Mouse (Mus musculus) erythroblast, adult 5-6 weeks (primary cell): Measurements from ENCODE around the gene Rictor. TPM values are rescaled to one million over a fixed set of nuclear protein-coding genes. Genes with fewer than 3 reads are reported as not detected.
"Not testable (repeated sequence)": the region's sequence is repeated elsewhere in the genome, so short reads cannot be mapped to it uniquely, and the experiment has no call there.

ENCODE experiments used
- ATAC-seq: replicated peaks from 2 replicates; pipeline ENCODE4 v1.8.0; 2016; ENCODE audit warnings: moderate number of reproducible peaks, mild to moderate bottlenecking, moderate TSS enrichment, inconsistent platforms; ENCODE audit not compliant: poor library complexity, low FRiP score, severe bottlenecking
- total RNA-seq, 2 experiments: library from RNA; stranded (forward) in 1 of 2; stranded (reverse) in 1 of 2; fragments of 150-400 nt in 1 of 2; fragments of 200-764, 138-1000 nt in 1 of 2; gene quantifications; 2 replicates each; pipeline versions ENCODE4 v1.2.3 to v1.2.4; 2015 to 2017; ENCODE audit warnings: low replicate concordance in 2 of 2

The Rictor gene
- total RNA-seq, 2 experiments from 2014 or later = 50.7 to 116 TPM

- ATAC-seq = no peak
Observed at GRCm38 (mm10) chr15:6726130-6726808, 18.1 kb downstream of the Rictor start.

- no peak for ATAC-seq
Observed at GRCm38 (mm10) chr15:6733076-6733475, 24.9 kb downstream of the Rictor start.

GRCm38 (mm10) chr15:6739180-6739579, 31.0 kb downstream of the Rictor start:
- no peak for ATAC-seq

GRCm38 (mm10) chr15:6742337-6743025, 34.3 kb downstream of the Rictor start:
- no peak for ATAC-seq

- no peak for ATAC-seq
Observed at GRCm38 (mm10) chr15:6743723-6744122, 35.5 kb downstream of the Rictor start.

- not testable (repeated sequence) for ATAC-seq
Observed at GRCm38 (mm10) chr15:6746301-6746983, 38.3 kb downstream of the Rictor start.

- ATAC-seq = no peak
Observed at GRCm38 (mm10) chr15:6747001-6747400, 38.8 kb downstream of the Rictor start.

- ATAC-seq = no peak
Observed at GRCm38 (mm10) chr15:6754400-6754799, 46.2 kb downstream of the Rictor start.

- ATAC-seq = no peak
Observed at GRCm38 (mm10) chr15:6772265-6772664, 64.1 kb downstream of the Rictor start.

GRCm38 (mm10) chr15:6786212-6786611, 78.0 kb downstream of the Rictor start:
- no peak for ATAC-seq

- ATAC-seq = no peak
Observed at GRCm38 (mm10) chr15:6787236-6787635, 79.1 kb downstream of the Rictor start.

GRCm38 (mm10) chr15:6790011-6790410, 81.8 kb downstream of the Rictor start:
- no peak for ATAC-seq

- no peak for ATAC-seq
Observed at GRCm38 (mm10) chr15:6791648-6792047, 83.5 kb downstream of the Rictor start.

- no peak for ATAC-seq
Observed at GRCm38 (mm10) chr15:6792846-6793245, 84.7 kb downstream of the Rictor start.

GRCm38 (mm10) chr15:6801212-6801611, 93.0 kb downstream of the Rictor start:
- not testable (repeated sequence) for ATAC-seq

GRCm38 (mm10) chr15:6815807-6816206, 107.6 kb downstream of the Rictor start:
- ATAC-seq = no peak

GRCm38 (mm10) chr15:6840199-6840598, 132.0 kb downstream of the Rictor start:
- ATAC-seq = no peak

- no peak for ATAC-seq
Observed at GRCm38 (mm10) chr15:6849851-6850250, 141.7 kb downstream of the Rictor start.
